Mouse (Mus musculus) liver, adult 2 months (tissue): ENCODE measurements around the gene Adgrf5.
"Not testable (repeated sequence)": the region's sequence is repeated elsewhere in the genome, so short reads cannot be mapped to it uniquely, and the experiment has no call there.

Experiments
- CTCF ChIP-seq: fragments of 200-500 bp; IDR thresholded peaks from 2 replicates; pipeline ENCODE4 v1.5.1; 2011; ENCODE audit warnings: low read depth, low read length, control low read depth
- POLR2A ChIP-seq: fragments of 200-500 bp; IDR thresholded peaks from 2 replicates; pipeline ENCODE4 v1.6.1; 2011; ENCODE audit warnings: low read length, control low read depth; ENCODE audit not compliant: insufficient read depth; ENCODE audit errors: extremely low read depth

- TF ChIP-seq CTCF, POLR2A: not testable (repeated sequence)
Observed at GRCm38 (mm10) chr17:43346499-43346898, 13.8 kb upstream of the Adgrf5 start.
